Comparison of ENCODE assay signal across 16 mouse cellular contexts in genomic region chr4:139032521-139032920, GRCm38 (mm10). TPM values are rescaled to one million over a fixed set of nuclear protein-coding genes. Genes with fewer than 3 reads are reported as not detected.
"Had no signal": no experiment of that assay in that cellular context is flagged by ENCODE, and none has a peak within 500 bp of the region (broad histone marks: within the 10 kb centered on the region; RNA-seq: fewer than 3 reads in every experiment).

No protein-coding gene starts in this region.

- ATAC-seq: midbrain, embryonic 16.5 days had no signal

- H3K27me3 ChIP-seq: kidney, embryonic 15.5 days; limb, embryonic 13.5 days; neural tube, embryonic 15.5 days had no signal

- H3K4me3 ChIP-seq: kidney, embryonic 15.5 days; limb, embryonic 13.5 days; midbrain, embryonic 12.5 days; neural tube, embryonic 15.5 days had no signal

- H3K4me1 ChIP-seq: limb, embryonic 13.5 days had no signal

- H3K27ac ChIP-seq: kidney, embryonic 15.5 days; limb, embryonic 13.5 days; liver, embryonic 14.5 days; midbrain, embryonic 12.5 days; neural tube, embryonic 15.5 days had no signal

- H3K9ac ChIP-seq: kidney, embryonic 15.5 days; limb, embryonic 13.5 days; liver, embryonic 14.5 days; midbrain, embryonic 12.5 days; neural tube, embryonic 15.5 days had no signal

- H3K36me3 ChIP-seq: kidney, embryonic 15.5 days; limb, embryonic 13.5 days; midbrain, embryonic 12.5 days; neural tube, embryonic 15.5 days had no signal

- H3K4me2 ChIP-seq: kidney, embryonic 15.5 days; limb, embryonic 13.5 days; midbrain, embryonic 12.5 days; neural tube, embryonic 15.5 days had no signal

- H3K9me3 ChIP-seq: kidney, embryonic 15.5 days; limb, embryonic 13.5 days; midbrain, embryonic 12.5 days; neural tube, embryonic 15.5 days had no signal

- DNase-seq: kidney, postnatal 14 days; lung, adult 18-20 months; right cerebral cortex, adult 18-20 months; right cerebral cortex, postnatal 25 days; thymus, postnatal 36 days had no signal

RNA-seq across cellular contexts. Expression of gene Htr6, which starts 42.8 kb away (rescaled TPM):
- total RNA-seq: liver, adult 2 months; megakaryocyte-erythroid progenitor cell, adult 5-6 weeks had no signal
- polyA plus RNA-seq: kidney, embryonic 15.5 days; liver, adult 2 months; liver, embryonic 14.5 days; lung, embryonic 16.5 days; midbrain, embryonic 12.5 days; stomach, embryonic 16.5 days; thymus, postnatal 0 days had no signal
